Mouse (Mus musculus): ENCODE measurements around the gene Syne4. TPM values are rescaled to one million over a fixed set of nuclear protein-coding genes. Genes with fewer than 3 reads are reported as not detected.

Syne4 gene
- total RNA-seq (2023): under 1 TPM in 1 of 2 experiments, not detected in 1; 0.77 TPM

DNA sequence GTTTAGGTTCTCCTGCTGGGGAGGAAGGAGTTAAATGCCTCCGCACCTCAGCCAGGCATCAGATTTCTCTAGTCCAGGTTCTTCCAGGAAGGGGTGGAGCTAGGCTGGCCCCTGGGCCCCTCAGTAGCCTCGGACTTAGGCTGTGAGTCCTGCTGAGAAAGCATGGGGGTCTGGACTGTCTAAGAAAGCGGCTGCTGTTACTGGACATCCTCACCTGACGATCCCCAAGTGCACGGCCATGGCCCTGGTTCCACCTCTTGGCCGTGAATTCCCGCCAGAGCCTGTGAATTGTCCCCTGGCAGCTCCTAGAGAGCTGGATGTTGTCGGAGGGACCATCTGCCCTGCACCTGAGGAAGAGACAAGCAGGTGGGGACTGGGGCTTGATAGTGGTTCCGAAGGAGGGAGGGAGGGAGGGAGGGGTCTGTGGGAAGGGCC, at the start of gene Syne4:
TSS of gene Syne4 (plus strand) at position 87 of the 435 bp plus-strand sequence.

DNA sequence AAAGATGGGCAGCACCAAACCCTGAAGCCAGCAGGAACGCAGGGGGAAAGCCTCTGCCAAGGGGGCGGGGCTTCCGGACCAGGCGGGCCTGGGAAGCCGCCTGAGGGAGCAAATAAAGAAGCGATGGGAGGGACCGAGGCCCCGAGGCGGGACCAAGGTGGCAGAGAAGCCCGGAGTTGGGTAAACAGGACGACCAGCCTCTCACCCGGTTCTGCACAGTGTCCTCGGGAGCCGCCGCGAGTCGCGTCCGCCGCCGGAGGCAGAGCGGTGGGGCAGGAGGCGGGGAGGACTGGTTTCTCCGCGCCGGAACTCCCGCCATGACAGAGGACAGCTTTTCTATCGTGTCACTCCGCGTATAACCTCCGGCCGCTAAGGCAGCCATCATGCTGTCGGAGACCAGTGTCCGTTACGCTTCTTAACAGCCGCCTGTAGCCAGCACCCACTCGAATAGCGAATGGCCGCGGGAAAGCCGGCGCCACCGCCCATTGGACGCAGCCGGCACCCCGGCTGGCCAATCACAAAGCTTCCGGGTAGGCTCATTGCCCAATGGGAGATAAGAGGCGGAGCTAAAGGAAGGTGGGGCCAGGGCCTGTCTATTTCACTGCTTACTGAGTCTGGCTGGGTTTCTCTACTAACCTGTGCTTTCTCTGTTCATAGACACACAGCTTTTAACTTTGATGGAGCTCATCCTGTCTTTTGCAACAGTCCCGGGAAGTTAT, 34.5 kb upstream of the Syne4 start, which contains the start of the genes Thap8 and Wdr62:
TSS of gene Thap8 (plus strand) at position 144 of the 719 bp plus-strand sequence.
TSS of gene Wdr62 (minus strand) at position 469 of the 719 bp plus-strand sequence.

DNA sequence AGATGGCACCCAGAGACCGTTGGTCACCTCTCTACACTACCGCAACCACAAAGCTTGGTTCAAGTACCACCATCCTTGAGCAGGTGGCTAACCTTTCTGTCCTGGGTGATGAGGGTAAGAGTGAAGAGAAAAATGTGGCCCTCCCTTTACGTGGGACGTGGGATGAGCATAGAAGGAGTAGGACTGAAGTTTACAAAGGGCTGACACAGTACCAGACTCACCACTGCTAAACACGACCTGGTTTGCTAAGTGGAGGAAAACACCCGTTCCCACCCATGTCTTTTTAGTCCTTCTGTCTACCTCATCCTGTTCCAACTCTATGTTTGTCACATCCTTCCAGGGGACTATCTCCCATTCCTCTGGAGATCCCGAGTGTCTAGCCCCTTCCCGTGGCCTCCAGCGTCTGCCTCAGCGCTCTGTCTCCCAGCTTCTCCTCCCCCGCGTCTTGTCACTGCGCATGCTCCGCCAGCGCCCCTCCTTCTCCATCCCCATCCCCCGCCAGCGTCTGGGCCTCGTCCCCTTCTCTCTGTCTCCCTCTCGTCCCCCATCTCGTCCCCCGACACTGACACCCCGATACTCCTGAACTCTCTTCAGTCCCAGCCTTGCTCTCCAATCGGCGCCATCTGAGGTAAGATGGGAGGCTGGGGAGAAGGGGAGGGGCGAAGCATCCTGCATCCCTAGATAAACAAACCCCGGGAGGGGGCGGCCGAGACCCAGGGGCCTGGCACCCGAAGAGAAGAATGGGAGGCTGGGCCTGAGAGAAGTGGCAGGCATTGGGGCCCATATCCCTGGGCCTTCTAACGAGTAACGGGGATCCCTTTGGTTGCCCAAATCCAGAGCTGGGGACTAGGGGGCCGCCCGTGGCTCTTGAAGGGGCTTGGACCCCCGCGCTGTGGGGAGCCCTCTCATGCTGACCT, 23.1 kb upstream of the Syne4 start, which contains the start of gene Clip3:
TSS of gene Clip3 (plus strand) at position 514 of the 917 bp plus-strand sequence.

DNA sequence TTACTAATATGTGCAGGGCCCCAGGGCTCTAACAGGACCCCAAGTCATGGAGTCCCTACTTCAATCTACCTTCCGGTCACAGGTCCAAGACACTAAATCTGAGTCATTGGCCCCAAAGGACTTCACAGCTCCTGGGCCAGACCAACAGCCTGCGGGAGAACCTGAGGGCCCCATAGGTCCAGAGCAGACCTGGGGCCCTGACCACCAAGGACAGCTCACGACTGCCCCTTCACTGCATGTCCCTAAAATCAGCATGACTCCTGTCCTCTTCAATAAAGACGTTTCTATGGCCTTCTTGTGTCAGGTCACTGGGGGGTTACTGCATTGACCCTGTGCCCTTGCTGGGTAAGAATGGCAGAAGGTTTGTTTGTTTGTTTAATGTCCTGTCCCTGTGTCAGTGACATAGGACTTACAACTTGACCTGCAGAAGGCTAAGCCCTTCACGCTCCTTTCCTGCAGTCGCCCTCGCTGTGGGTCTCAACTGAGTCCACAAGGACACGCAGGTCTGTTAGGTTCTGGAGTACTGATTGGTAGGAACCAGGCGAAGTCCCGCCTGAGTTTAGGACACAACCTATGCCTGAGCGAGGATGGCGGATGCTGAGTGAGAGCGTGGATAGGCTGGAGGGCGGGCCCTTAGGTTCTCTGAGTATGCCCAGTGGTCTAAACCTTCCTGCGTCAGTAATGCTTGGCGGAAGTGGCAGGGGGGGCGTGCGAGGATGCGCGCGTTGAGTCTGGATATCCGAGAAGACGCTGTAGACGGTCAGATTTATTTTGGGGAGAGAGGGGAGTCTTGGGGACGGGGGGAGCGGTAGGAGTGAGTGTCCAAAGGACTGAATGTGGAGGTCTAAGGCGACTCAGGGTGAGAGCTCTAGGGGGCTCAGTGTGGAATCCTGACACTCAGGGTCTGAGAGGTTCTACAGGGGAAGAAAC, 6.3 kb upstream of the Syne4 start, which contains the start of gene Alkbh6:
TSS of gene Alkbh6 (plus strand) at position 642 of the 930 bp plus-strand sequence.

DNA sequence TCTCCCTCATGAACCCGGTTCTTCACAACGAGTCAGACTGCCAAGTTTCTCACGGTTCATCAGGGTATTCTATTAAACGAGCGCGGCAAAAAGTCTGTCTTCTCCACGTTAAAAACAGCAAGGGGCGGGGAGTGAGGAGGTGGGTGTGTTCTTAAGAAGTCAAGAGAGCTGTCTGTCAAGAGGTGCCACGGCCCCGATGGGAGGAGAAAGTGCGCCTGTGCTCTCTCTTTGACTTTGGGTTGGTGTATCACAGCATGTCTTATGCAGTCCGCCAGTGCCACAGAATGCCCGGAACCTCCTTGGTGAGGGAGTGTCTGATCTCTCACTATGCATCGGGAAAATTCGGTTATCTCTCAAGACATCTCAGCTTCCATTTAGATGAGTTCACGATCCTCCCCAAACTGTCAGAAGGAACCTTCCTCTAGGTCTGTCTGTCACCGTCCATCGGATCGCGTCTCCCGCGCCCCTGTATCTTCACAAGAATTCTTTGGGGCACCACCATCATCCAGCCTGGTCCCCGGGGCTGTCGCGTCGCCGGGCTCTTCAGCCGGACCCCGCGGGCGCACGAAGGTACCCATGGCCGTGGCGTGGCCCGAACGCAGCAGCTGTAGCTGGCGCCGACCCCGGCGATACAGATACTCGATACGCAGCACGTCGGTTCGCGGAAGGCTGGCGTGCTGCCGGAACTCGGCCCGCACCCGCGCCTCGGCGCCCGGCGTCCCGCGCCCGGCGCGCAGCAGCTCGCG, 7.1 kb downstream of the Syne4 start, which contains the start of gene E130208F15Rik:
TSS of gene E130208F15Rik (plus strand) at position 202 of the 746 bp plus-strand sequence.

DNA sequence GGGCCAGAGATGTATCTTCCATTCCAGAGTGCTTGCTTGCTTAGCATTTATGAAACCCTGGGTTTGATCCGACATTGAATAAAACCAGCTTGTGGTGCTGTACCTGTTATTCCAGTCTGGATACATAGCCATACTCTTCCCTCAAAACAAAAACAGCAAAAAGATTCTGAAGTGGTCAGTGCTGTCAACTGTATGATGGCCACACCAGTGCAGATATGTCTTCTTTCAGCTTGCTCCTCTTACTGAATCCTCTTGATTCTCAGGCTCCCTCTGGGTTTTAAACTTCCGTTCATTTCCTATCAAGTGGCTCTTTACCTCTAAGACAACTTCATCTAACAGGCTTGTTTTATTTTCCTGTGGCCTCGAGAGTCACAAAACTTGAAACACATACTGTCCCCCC, 9.2 kb downstream of the Syne4 start, which contains the start of gene Sdhaf1:
TSS of gene Sdhaf1 (minus strand) at position 101 of the 400 bp plus-strand sequence.

DNA sequence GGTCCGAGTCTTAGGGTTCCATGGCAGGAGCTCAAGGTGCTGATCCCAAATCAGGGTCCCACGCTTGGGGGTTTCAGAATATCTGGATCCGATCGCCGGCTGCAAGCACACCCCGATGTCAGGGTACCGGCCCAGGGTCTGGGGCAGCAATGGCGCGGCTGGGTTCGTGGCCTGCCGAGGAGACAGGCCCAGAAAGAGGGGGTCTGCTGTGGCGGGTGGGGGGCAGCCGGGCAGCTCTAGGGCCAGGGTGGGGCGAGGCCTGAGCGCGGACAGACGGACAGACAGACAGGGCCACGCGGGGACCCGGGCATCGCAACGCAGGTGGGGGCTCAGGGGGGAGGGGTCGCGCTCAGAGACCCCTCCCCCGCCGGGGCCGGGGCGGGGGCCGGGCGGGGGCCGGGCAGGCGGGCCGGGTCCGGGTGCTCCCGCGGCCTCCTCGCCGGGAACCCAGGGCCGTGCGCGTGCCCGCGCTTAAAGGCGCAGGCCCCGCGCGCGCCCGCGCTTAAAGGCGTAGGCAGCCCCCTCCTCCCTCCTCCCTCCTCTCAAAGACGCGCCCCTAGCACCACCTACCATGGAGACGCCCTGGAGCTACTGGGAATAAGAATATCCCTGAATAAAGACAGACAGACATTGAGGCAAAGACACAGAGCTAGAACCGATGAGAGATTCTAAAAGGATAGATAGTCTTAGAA, 48.2 kb downstream of the Syne4 start, which contains the start of gene Lrfn3:
TSS of gene Lrfn3 (minus strand) at position 121 of the 692 bp plus-strand sequence.

Other genes with a start within 250 kb of the Syne4 start
- under 1 TPM; 0.75 to 0.86 TPM for gene Zfp82, start 241.9 kb upstream of the Syne4 start, total RNA-seq (2023)
- not detected for gene Gm26920, start 224.4 kb upstream of the Syne4 start, total RNA-seq (2023)
- 1 to 10 TPM in 1 of 2 experiments, under 1 TPM in 1; 0.92 to 1.0 TPM for gene Zfp566, start 224.3 kb upstream of the Syne4 start, total RNA-seq (2023)
- 10 to 100 TPM in 1 of 2 experiments, 1 to 10 TPM in 1; 7.2 to 10.1 TPM for gene Zfp260, start 220.0 kb upstream of the Syne4 start, total RNA-seq (2023)
- 1 to 10 TPM; 7.1 to 9.1 TPM for gene Zfp382, start 192.9 kb upstream of the Syne4 start, total RNA-seq (2023)
- gene Zfp146, start 145.1 kb upstream of the Syne4 start, total RNA-seq (2023): 10 to 100 TPM; 14.2 to 16.0 TPM
- 1 to 10 TPM in 1 of 2 experiments, not detected in 1; 1.4 TPM for gene Cox7a1, start 130.7 kb upstream of the Syne4 start, total RNA-seq (2023)
- gene Capns1, start 116.0 kb upstream of the Syne4 start, total RNA-seq (2023): 100 to 1,000 TPM; 216 to 218 TPM
- 10 to 100 TPM; 29.7 to 30.5 TPM for gene Polr2i, start 82.9 kb upstream of the Syne4 start, total RNA-seq (2023)
- 10 to 100 TPM; 47.2 to 53.8 TPM for gene Tbcb, start 82.5 kb upstream of the Syne4 start, total RNA-seq (2023)
- gene Ovol3, start 79.1 kb upstream of the Syne4 start, total RNA-seq (2023): not detected
- gene Thap8, start 34.7 kb upstream of the Syne4 start, total RNA-seq (2023): 1 to 10 TPM; 1.0 to 1.1 TPM
- gene Wdr62, start 34.4 kb upstream of the Syne4 start, total RNA-seq (2023): 10 to 100 TPM; 15.1 to 21.7 TPM
- gene Clip3, start 23.1 kb upstream of the Syne4 start, total RNA-seq (2023): not detected
- 10 to 100 TPM; 11.1 to 13.8 TPM for gene Alkbh6, start 6.1 kb upstream of the Syne4 start, total RNA-seq (2023)
- under 1 TPM; 0.31 to 0.33 TPM for gene E130208F15Rik, start 6.9 kb downstream of the Syne4 start, total RNA-seq (2023)
- gene Sdhaf1, start 9.1 kb downstream of the Syne4 start, total RNA-seq (2023): 1 to 10 TPM; 2.0 to 3.4 TPM
- gene Lrfn3, start 48.0 kb downstream of the Syne4 start, total RNA-seq (2023): not detected
- gene Tyrobp, start 99.0 kb downstream of the Syne4 start, total RNA-seq (2023): 1,000 to 10,000 TPM; 1,969 to 2,032 TPM
- gene Hcst, start 105.0 kb downstream of the Syne4 start, total RNA-seq (2023): 100 to 1,000 TPM; 116 to 124 TPM
- 10 to 100 TPM; 61.7 to 67.0 TPM for gene Nfkbid, start 106.9 kb downstream of the Syne4 start, total RNA-seq (2023)
- under 1 TPM in 1 of 2 experiments, not detected in 1; 0.35 TPM for gene Aplp1, start 130.7 kb downstream of the Syne4 start, total RNA-seq (2023)
- not detected for gene Kirrel2, start 142.9 kb downstream of the Syne4 start, total RNA-seq (2023)
- gene Nphs1, start 143.5 kb downstream of the Syne4 start, total RNA-seq (2023): not detected
- not detected for gene Prodh2, start 178.8 kb downstream of the Syne4 start, total RNA-seq (2023)
- gene Arhgap33, start 220.3 kb downstream of the Syne4 start, total RNA-seq (2023): 10 to 100 TPM; 17.6 to 19.1 TPM
- 1 to 10 TPM; 5.0 to 5.5 TPM for gene Hspb6, start 237.4 kb downstream of the Syne4 start, total RNA-seq (2023)
- 1 to 10 TPM; 4.4 to 5.1 TPM for gene Proser3, start 237.5 kb downstream of the Syne4 start, total RNA-seq (2023)
- 10 to 100 TPM; 24.1 to 36.0 TPM for gene Lin37, start 245.0 kb downstream of the Syne4 start, total RNA-seq (2023)
- gene U2af1l4, start 248.5 kb downstream of the Syne4 start, total RNA-seq (2023): 10 to 100 TPM; 36.6 to 41.9 TPM
- gene Gm49396, start 248.5 kb downstream of the Syne4 start, total RNA-seq (2023): 1 to 10 TPM; 4.6 to 5.6 TPM
- 100 to 1,000 TPM; 117 to 126 TPM for gene Psenen, start 248.8 kb downstream of the Syne4 start, total RNA-seq (2023)

Measured in neutrophil, adult 83 days (primary cell).